Mouse (Mus musculus) ES-E14 (cell line): ENCODE data around the gene Med15. TPM values are rescaled to one million over a fixed set of nuclear protein-coding genes. Genes with fewer than 3 reads are reported as not detected.

Source experiments
- DNase-seq: peaks from one replicate; pipeline ENCODE4 v3.0.0-alpha.2; 2013; ENCODE audit warnings: low read depth, low spot score
- H3K27ac ChIP-seq: 2 replicates; pipeline ENCODE4 v1.5.1; 2012; ENCODE audit warnings: low read depth, mild to moderate bottlenecking, low read length, moderate library complexity, mixed read lengths; ENCODE audit not compliant: poor library complexity, insufficient read depth, severe bottlenecking
- H3K36me3 ChIP-seq: 2 replicates; pipeline ENCODE4 v1.6.1; 2012; ENCODE audit warnings: mild to moderate bottlenecking, low read length, moderate library complexity, mixed read lengths; ENCODE audit not compliant: control insufficient read depth, poor library complexity, insufficient read depth, severe bottlenecking
- H3K4me1 ChIP-seq, 2 experiments: fragments of 150-350 bp in 1 of 2; sonication (generic) in 1 of 2; 2 replicates each; pipeline ENCODE4 v1.6.1; 2012; ENCODE audit warnings: low read length in 2 of 2, mild to moderate bottlenecking in 1 of 2, mixed read lengths in 1 of 2; ENCODE audit not compliant: control insufficient read depth in 2 of 2, insufficient read depth in 2 of 2, poor library complexity in 1 of 2
- H3K4me3 ChIP-seq, 2 experiments: fragments of 150-350 bp in 1 of 2; sonication (generic) in 1 of 2; 2 replicates each; pipeline ENCODE4 v1.5.1; 2012; ENCODE audit warnings: low read length in 2 of 2, low read depth in 1 of 2, mild to moderate bottlenecking in 1 of 2, mixed read lengths in 1 of 2; ENCODE audit not compliant: insufficient read depth in 1 of 2, poor library complexity in 1 of 2, severe bottlenecking in 1 of 2
- H3K9ac ChIP-seq: 2 replicates; pipeline ENCODE4 v1.6.1; 2012; ENCODE audit warnings: low read depth, mild to moderate bottlenecking, low read length, mixed read lengths; ENCODE audit not compliant: poor library complexity, insufficient read depth, severe bottlenecking
- H3K9me3 ChIP-seq: fragments of 150-350 bp; sonication (generic); 2 replicates; pipeline ENCODE4 v1.6.1; 2012; ENCODE audit warnings: low read depth, mild to moderate bottlenecking, low read length; ENCODE audit not compliant: control insufficient read depth, insufficient read depth
- CHD2 ChIP-seq: IDR thresholded peaks from 2 replicates; pipeline ENCODE4 v1.6.1; 2014; ENCODE audit warnings: mild to moderate bottlenecking, low read depth, low read length, inconsistent platforms
- HCFC1 ChIP-seq: IDR thresholded peaks from 2 replicates; pipeline ENCODE4 v1.6.1; 2012; ENCODE audit warnings: low read length, inconsistent platforms, borderline replicate concordance; ENCODE audit not compliant: insufficient read depth
- MAFK ChIP-seq: IDR thresholded peaks from 2 replicates; pipeline ENCODE4 v1.6.1; 2014; ENCODE audit warnings: mild to moderate bottlenecking, low read depth, low read length, inconsistent platforms; ENCODE audit not compliant: insufficient read depth
- ZC3H11A ChIP-seq: IDR thresholded peaks from 2 replicates; pipeline ENCODE4 v1.6.1; 2012; ENCODE audit warnings: low read depth, mild to moderate bottlenecking, inconsistent platforms, low read length, borderline replicate concordance
- ZNF384 ChIP-seq: IDR thresholded peaks from 2 replicates; pipeline ENCODE4 v1.6.1; 2012; ENCODE audit warnings: low read depth, low read length, inconsistent platforms
- in situ Hi-C, 2 experiments: fragments of 600-800 bp; cut with MboI; formaldehyde crosslinking; loops; one replicate each; pipeline ENCODE4 v1.15.1; 2025; ENCODE audit warnings: low sequenced_read_pairs in 2 of 2, inconsistent platforms in 1 of 2; ENCODE audit not compliant: unreplicated experiment in 2 of 2
- total RNA-seq: library from RNA; depleted of rRNA; stranded (reverse); fragments of 300-350 nt; gene quantifications from 2 replicates; pipeline ENCODE4 v1.2.3, GENCODE M21; 2012; rRNA removed

The Med15 gene
- total RNA-seq, 1 experiment = 32.7 TPM

GRCm38 (mm10) chr16:17604941-17605340, 127.8 kb downstream of the Med15 start:
- Histone ChIP-seq H3K9me3 (no peaks in the 10 kb centered on the region), H3K36me3 (no peaks in the 10 kb centered on the region), H3K9ac (no peak overlapping the region), H3K27ac (no peak overlapping the region), H3K4me3 (no peak overlapping the region), H3K4me1 (no peaks in the 10 kb centered on the region)
- in situ Hi-C loops = no loop called here
- DNase-seq = no peak
- TF ChIP-seq ZC3H11A = no peak
- no peak for TF ChIP-seq CHD2
- TF ChIP-seq MAFK = no peak
- TF ChIP-seq HCFC1 = no peak
- TF ChIP-seq ZNF384 = no peak

Other genes starting within 250 kb of the Med15 start
- 3.0 and 5.7 TPM in 2 replicates for gene Aifm3, start 243.3 kb downstream of the Med15 start, total RNA-seq
- 63.1 and 89.0 TPM in 2 replicates for gene Lztr1, start 224.2 kb downstream of the Med15 start, total RNA-seq
- 24.4 and 32.9 TPM in 2 replicates for gene Thap7, start 201.8 kb downstream of the Med15 start, total RNA-seq
- 0.09 TPM in 1 of 2 replicates, not detected in the other for gene Lrrc74b, start 171.6 kb downstream of the Med15 start, total RNA-seq
- 0.09 and 0.42 TPM in 2 replicates for gene P2rx6, start 171.0 kb downstream of the Med15 start, total RNA-seq
- 2.9 and 6.9 TPM in 2 replicates for gene Slc7a4, start 149.7 kb downstream of the Med15 start, total RNA-seq
- gene Smpd4, start 113.5 kb downstream of the Med15 start, total RNA-seq = 123 and 130 TPM in 2 replicates
- 2.3 and 4.5 TPM in 2 replicates for gene Ccdc74a, start 86.4 kb downstream of the Med15 start, total RNA-seq
- 48.5 and 64.7 TPM in 2 replicates for gene Klhl22, start 26.7 kb upstream of the Med15 start, total RNA-seq
- 7.2 and 8.1 TPM in 2 replicates for gene Scarf2, start 64.4 kb upstream of the Med15 start, total RNA-seq
- 0.16 TPM in 1 of 2 replicates, not detected in the other for gene B830017H08Rik, start 100.2 kb upstream of the Med15 start, total RNA-seq
- gene Car15, start 105.5 kb upstream of the Med15 start, total RNA-seq = 2.4 and 3.5 TPM in 2 replicates
- gene Gm20518, start 158.8 kb upstream of the Med15 start, total RNA-seq = 0.22 and 1.5 TPM in 2 replicates
- gene Tssk1, start 161.3 kb upstream of the Med15 start, total RNA-seq = 0.16 TPM in 1 of 2 replicates, not detected in the other
- gene Dgcr2, start 165.7 kb upstream of the Med15 start, total RNA-seq = 78.0 and 112 TPM in 2 replicates
- gene Tssk2, start 165.7 kb upstream of the Med15 start, total RNA-seq = 0.16 and 0.18 TPM in 2 replicates
- gene Ess2, start 178.5 kb upstream of the Med15 start, total RNA-seq = 27.2 and 30.2 TPM in 2 replicates
- 0.85 and 1.2 TPM in 2 replicates for gene Gsc2, start 182.2 kb upstream of the Med15 start, total RNA-seq
- 97.9 and 111 TPM in 2 replicates for gene Slc25a1, start 195.3 kb upstream of the Med15 start, total RNA-seq
- not detected in 2 replicates for gene Vpreb2, start 247.5 kb upstream of the Med15 start, total RNA-seq